Mouse (Mus musculus) telencephalon, adult 2 months (tissue): ENCODE measurements around the gene Stat3.

Source experiments
- DNase-seq: peaks from one replicate; pipeline ENCODE4 v3.0.0-alpha.2; 2011; ENCODE audit warnings: low read depth, low spot score

Stat3 gene

DNA sequence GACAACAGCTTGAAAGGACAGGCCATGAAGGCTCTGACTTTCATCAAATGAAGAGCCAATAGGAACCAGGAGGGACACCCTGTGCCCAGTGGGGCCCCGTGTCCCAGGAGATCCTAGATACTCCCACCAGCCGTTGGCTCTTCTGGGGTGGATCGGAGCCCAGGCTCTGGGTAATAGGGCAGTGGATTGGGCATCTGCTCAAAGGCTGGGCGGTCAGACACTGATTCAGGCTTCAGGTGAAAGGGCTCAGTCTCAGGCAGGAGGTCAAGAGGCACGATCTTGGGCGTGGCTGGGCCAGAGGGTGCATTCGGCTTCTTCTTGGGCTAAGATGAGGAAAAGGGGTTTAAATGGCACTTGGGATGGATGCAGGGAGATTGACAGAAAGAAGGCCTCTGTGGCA is 24.8 kb upstream of the Stat3 start:
- no peak for DNase-seq

DNA sequence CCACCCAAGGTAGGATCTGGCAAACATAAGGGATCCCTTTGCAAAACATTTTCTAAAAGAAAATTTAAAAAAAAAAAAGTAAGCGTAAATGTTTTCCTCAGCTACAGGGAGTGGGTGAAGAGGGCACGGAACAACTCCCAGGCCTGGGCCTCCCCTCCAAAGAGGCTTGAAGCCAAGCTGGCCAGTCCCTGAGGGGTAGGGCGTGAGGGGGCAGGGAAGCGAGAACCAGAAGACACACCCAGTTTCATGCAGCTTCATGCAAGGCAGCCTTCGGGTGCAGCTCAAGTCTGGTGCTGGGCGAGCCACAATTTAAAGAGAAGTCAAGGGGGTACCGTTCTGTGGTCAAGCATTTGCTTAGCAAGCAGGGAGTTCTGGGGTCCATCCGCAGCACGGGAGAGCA is 24.3 kb upstream of the Stat3 start:
- no peak for DNase-seq

DNA sequence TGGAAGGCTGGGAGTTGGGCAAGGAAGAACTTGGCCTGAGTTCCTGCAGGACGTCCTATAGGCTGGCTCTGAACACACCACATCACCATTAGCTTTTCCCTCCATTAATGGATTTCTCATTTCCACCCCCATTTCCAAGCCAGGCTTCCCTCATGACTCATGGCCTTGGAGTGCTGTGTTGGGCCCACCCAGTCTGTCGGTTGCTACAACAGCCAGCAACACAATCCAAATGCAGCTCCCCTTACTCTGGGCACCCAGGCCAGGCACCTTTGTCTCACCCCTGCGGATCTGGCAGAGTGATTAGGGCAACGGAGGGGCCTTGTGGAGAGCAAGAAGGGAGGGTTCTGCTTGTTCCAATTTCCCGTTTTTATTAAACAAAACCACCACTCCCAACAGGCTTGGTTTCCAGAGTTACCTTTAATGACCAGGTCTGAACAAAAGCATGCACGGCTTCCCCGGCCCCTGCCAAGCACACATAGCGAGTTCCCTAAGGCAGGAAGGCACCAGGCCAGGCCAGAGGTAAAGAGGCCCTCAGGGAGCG is 23.1 kb upstream of the Stat3 start:
- DNase-seq: no peak

DNA sequence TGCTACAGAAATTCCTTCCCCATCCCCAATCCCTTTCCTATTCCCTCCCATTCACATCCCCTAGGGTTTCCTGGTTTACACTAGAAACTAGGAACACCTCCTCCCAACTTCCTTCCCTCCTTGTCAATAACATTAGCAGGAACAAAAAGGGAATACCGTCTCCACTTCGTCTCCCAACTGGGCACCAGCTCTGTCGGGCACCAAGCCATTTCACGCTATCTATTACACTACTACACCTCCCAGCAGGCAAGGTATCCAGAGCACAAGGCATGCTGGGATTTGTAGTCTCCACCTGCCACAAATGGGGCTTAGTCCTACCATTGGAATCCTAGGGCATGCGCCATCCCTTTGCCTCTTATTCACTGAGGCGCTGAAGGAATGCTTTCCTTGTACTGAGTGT is 21.2 kb upstream of the Stat3 start:
- no peak for DNase-seq

DNA sequence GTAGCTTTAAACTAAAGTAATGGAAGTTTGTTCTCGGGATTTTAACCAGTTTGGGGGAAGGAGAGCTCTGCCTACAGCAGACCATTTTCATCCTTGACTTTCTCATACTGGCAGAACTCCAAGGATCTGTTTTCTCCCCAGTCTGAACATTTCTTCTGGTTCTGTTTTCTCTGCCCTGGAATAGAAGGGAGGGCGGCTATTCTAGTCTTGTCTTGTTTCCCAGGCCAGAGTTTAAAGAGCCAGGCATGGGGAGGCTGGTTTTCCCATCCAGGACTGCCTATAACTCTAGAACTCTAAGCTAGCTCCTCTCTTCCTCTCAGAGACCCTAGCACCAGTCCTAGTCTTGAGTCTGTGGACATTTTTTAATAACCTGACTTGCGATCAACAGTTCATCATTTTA is 20.5 kb upstream of the Stat3 start:
- no peak for DNase-seq

DNA sequence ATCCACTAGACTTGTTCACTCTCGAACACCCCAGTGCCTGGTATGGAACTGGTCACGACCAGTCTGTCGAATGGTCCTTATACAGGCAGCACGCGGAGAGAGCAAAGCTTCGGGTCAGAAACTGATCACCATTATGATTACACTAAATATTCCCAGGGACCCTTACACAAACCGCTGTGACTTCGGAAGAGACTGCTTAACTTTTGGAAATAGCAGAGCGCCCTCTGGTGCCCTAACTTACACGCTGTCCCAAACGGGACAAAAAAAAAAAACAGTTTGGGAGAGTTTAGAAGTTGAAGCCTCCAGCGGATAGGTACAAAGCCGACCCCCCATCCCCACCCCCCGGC is 20.1 kb upstream of the Stat3 start:
- DNase-seq: no peak

DNA sequence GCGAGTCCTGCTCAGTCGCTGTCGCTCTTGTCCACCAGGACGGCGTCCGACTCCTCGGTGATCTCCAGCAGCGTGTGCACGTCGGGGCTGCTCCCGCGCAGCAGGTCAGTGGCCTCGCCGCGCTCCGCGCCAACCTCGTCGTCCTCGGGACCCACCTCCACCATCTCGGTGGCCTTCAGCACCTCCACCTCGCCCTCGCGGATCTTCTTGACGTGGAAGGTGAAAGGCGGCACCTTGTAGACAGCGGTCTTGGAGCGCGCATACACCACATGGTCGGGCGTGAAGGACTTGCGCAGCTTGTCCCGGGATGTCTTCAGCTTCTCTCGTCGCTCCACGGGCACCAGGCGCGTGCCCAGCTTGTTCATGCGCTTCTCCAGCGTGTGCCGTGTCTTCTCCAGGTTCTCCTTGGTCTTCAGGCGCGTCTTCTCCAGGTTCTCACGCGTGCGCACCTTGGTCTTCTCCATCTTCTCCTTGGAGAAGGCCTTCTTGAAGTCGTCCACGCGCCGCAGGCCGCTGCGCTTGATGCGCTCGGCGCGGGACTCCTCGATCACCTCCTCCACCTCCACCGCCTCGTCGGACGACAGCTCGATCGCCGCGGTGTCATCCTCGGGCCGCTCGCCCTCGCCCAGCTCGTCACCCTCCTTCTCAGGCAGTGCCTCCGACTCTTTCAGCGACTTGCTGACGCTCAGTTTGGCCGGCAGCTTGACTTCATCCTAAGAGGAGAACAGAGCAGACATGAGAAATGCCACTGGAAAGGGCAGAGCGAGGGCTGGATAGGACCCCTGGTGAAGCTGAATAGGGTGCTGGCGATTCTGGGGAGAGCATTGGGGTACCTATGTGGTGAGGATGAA is 19.5 kb upstream of the Stat3 start:
- DNase-seq: no peak

DNA sequence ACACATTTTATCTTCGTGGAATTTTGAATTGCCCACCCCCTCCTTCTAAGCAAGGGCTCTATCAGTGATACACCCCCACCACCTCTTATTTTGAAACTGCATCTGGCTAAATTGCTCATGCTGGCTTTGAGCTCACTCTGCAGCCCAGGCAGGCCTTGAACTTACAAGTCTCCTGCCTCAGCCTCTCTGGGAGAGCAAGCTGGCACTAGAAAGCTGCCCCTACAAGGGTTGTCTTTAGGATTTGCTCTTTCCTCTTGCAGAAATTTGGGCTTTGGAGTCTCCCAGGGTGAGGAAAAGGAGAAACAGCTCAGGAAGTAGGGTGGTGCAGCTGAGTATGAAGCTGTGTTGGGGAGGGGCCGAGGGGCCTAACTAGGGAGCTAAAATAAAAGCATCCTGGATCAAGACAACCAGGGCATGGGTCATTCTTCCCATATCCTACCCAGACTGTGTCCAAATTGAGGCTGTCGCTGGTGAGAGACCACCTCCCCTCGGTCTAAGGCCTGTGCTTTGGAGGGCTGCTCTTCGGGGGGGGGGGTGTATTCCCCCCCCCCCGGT is 18.7 kb upstream of the Stat3 start:
- DNase-seq: no peak

DNA sequence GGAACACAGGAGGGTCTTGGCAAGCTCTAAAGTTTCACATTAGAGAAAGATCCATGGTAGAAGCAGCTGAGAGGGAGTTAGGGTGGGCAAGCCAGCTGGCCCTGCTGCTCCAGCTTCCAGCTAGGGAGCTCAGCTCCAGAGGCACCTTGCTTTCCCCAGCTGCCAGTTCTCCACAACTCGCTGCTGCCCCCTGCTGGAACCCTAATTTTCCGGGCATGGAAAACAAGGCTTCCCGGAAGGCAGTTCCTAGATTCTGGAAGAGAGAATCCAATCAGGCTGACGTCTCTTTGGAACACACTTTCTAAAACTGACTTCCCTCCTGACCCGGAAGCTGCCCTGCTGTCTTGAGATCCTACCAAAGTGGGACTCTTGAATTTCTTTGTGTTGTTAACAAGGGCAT is 17.9 kb upstream of the Stat3 start:
- no peak for DNase-seq

DNA sequence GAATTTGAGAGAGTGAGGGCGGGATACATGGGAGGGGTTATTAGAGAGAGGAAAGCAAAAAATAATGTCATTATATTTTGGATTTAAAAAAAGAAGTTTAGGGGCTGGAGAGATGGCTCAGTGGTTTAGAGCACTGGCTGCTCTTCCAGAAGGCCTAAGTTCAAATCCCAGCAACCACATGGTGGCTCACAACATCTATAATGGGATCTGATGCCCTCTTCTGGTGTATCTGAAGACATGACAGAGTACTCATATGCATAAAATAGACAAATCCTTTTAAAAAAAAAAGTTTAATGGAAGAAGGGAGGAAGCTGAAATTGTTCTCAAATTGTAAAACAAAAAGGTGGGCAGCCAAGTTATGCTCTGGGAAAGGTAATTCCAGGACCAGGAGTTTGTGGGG is 10.2 kb upstream of the Stat3 start:
- no peak for DNase-seq

DNA sequence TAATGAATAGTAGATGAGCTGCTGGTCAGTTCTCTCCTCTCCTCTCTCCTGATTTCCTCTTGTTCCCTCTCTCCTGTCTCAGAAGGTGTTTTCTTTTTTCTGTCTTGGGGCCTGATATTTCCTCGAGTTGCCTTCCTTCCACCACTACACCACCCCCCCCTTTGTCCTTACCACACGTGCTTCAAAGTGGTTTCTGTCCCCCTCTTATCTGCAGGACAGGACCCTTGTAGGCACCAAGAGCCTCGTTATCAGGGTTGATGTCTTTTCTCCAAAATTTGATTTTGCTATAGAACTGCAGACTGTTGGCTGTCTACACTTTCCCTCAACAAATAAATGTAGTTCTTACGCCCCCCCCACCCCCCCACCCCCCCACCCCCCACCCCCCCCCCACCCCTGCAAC is 9.0 kb upstream of the Stat3 start:
- DNase-seq: no peak

DNA sequence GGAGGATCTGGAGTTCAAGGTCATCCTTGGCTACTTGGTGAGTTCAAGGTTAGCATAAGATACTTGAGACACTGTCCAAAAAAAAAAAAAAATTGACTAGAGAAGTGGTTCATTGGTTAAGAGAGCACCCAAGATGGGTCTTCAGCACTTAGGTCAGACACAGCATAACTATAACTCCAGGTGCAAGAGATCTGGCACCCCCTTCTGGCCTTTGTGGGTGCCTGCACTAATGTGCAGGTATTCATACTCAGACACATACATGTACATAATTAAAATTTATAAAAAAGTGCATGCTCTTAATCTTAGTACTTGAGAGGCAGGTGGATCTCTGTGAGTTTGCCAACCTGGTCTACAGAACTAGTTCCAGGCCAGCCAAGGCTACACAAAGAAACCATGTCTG is 8.2 kb upstream of the Stat3 start:
- DNase-seq: no peak

DNA sequence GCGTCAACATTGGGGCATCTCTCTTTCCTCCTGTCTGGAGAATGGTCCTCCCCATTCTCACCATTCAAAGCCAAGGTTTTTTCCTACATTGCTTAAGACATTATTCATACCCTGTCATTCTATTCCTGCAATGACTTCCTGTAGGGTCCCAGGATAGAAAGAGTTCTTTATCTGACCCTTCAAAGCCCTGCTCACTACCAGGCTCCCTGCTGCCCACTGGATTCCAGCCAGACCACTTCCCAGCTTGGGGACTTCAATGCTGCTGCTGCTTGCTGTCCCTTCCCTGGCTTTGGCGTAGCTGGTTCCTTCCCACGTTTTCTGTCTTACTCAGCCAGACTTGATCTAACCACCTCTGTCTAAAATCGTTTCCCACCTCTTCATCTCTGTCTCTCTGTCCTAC is 7.5 kb upstream of the Stat3 start:
- no peak for DNase-seq

DNA sequence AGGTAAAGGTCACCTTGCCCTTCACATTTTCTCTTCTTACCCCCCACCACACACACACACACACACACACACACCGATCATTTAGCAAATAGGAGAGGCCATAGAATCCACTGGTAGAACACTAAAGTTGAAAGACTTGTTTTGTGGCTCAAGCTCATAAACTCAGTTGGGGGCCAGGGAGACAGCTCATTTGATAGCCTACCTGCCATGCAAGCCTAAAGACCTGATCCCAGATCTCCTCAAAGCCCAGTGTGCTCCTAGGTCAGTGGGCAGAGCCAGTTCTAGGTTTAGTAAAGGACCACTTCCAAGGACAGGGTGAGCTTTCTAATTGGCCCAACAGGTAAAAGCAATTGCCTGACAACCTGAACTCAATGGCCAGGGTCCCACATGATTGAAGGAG is 3.0 kb upstream of the Stat3 start:
- DNase-seq: no peak

DNA sequence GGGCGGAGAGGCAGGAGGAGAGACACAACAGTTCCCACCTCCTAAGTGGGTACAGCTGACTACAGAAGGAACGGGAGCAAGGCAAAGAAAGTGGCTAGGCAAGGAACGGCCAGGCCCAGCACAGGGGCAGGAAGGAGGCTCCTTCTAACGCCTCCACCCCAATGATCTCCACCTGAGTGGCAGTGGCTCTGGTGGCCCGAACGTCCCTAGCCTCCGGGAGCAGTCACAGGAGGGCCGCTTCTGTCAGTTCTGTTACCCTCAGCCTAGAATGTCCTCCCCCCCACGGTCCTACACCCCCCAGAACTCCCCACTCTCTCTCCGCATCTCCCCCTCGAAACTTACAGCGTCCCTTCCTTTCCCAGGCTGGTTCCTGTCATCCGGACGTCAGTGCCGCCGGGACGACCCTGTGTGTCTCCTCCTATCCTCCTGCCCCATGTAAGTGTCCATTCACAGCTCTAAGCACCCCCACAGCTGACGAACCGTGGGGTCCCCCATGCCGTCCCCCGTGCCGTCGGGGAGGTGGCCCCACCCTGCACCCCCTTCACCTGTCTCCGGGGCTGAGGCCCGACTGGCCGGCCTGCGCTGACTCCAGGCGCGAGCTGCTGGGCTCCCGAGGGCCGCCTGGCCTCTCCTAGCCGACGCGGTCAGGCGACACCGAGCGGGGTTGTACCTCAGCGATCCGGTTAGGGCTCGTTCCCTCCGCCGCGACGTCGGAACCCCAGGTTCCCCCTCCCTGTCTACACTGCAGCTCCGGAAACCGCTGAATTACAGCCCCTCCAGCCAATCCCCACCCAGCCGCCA is 429 bp downstream of the Stat3 start:
- no peak for DNase-seq

DNA sequence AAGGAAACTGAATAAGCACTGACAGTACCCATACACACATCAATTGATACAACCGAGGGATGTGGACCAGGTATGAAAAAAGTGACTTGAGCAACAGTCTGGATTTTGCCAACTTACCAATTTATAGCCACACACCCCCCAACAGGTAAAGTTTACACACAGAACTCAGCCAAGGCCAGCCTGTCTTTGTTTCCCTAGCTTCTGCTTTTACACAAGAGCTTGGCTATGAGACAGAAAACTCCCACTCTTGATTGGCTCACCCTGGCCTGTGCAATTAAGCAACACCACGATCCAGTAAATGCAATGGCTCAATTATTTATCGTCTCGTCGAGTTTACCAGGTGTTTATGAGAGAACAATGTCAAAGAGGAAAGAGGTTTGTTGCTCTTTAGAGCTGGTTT is 1.2 kb downstream of the Stat3 start:
- no peak for DNase-seq

DNA sequence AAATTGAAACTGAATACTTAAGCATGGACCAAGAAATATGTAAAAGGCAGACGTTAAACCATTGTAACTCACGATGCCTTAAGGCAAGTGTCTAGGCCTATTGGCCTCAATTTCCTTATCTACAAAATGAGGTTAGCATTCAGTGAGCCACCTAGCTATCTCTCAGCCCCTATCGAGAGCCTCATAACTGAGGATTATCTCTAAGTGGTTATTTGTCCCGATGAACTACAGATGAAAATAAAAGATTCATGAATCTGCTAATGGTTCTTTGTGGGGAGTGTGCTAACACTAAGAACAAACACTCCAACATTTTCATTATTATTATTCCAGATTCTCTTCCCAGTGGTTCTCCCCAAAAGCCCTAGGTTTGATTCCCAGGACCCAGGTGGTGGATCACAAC is 2.0 kb downstream of the Stat3 start:
- no peak for DNase-seq

DNA sequence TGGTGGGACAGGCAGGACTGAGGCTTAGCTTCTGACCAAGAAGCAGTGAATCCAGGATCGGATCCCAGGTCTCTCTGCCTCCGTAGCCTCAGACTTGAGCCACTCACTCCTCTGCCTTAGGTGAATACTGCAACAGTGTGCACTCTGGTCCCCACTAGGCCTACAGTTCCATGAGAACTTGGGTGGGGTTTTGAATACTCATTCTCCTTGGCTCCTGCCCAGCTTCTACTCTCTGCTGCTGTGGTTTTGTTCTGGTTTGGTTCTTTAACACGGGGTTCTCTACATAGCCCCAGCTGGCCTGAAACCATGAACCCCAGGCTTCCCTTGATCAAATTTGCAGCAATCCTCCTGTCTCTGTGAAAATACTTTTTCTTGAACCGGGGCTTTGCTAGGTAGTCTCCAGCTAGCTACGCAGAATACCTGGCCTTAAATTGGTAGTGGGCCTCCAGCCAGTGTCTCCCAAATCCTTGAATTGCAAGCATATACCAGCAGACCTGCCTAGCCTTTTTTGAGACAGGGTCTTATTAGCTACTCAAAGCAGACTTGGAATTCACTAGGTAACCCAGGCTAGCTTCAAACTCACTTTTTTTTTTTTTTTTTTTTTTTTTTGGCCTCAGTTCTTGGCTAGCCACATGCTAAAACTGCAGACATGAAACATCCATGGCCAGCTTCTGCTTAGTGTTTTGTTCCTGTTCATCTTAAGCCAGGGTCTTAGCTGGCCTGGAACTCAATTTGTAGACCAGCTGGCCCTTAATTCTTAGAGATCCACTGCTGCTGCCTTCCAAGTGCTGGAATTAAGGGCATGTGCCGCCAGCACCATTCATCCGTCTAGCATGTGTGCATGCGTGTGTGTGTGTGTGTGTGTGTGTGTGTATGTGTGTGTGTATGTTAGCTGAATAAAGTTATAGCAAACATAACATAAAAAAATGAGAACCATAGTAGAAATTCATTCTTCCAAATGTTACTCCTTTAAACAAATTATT is 3.7 kb downstream of the Stat3 start:
- no peak for DNase-seq

DNA sequence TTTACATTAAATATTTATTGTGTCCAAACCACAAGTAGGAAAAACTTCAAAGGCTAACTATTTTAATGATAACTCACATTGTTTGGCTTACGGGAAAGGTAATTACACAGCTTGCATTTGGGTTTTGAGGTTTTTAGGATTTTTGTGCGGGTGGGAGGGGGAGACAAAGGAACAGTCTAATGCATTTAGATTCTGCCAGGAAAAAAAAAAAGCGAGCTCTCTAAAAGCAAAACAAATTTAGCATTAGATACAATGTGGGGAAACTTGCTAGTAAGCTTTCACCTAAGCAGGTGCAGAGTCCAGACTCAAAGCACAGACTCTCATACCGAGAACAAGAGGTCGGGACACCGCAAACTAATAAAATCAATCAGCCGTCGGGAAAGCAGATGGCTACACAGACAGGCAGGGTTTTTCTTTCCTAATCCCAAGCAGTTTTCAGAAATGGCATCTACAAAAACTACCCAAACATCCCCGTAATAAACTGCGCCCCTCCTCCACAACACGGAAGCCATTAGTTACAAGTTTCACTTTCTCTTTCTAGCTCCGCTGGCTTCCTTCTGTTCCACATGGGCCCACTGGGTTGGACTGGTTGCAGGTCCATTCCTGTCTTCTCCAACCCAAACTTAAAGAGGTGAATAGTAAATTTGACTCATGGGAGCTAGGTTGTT is 8.0 kb downstream of the Stat3 start:
- no peak for DNase-seq

DNA sequence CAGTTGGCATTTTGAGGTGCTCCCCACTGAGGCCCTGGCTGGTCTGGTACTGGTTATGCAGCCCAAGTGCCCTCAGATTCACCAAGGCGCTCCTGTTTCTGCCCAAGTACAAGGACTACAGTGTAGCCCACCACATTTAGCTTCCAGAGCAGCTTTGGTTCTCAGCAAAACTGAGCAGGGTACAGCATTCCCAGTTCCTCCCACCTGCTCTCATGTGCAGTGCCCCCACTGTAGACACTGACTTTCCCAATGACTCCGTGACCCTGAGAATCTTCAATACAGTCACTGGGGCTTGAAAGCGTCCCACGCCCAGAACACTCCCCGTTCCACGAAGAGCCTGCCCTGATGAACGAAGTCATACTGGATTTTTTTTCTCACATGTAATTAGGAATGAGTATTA is 8.7 kb downstream of the Stat3 start:
- DNase-seq: no peak

DNA sequence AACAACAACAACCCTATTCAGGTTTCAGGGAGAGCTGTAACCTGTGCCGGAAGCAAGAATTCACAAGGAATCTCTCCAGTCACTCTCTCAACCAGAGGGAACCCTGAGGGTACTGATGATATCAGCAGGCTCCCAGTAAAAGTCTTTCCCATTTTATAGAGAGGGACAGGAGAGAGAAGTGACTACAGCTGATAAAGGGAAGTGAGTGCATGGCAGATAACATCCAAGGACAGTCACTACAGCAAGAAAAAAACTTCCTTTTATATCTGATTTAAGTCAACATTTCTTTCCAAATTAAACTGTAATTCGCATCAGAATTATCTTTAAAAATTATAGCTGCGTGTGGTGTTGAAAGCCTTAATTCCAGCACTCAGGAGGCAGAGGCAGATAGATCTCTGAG is 12.0 kb downstream of the Stat3 start:
- DNase-seq: no peak
